Mouse (Mus musculus): ENCODE measurements at regions not wholly inside any gene's neighbourhood (a gene's known extent, or its start where the extent isn't known, plus 50 kb on each side); places are given as distances from the start of the nearest gene placed in this dataset.

DNA sequence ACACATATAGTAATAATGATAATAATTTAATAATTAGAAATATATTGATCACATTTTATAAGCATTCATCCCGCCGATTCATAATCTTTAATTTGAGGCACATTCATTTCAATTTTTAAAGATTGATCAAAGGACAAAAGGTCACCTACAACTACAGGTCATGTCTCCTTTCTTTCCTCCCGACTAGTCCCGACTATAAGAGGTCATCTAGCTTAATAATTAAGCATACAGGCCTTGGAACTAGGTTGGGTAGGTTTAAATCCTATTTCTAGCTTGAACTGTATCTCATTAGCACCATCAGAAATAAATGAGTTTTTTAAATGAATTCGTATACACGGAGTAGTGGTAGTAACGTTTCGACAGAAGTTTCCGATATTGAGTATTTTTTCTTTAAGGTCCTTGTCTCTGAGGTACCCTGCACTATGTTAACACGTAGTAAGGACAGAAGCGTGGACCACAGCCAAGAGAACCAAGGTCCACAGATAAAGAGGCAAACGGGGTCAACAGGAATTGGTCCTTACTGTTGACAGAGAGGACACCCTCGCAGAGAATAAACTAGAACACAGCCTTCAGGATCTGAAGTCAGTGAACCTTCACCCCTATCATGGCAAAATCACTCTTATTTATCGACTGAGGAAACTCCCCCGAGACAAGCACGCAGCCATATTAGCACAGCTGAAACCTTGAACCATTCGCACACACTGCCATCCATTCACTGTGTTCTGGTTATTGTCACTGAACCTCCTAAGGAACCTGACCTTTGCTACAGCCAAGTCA lies 185.8 kb upstream of the Jmjd1c start:
- DNase-seq (ENCODE audit: low read depth, low spot score) = no peak

DNA sequence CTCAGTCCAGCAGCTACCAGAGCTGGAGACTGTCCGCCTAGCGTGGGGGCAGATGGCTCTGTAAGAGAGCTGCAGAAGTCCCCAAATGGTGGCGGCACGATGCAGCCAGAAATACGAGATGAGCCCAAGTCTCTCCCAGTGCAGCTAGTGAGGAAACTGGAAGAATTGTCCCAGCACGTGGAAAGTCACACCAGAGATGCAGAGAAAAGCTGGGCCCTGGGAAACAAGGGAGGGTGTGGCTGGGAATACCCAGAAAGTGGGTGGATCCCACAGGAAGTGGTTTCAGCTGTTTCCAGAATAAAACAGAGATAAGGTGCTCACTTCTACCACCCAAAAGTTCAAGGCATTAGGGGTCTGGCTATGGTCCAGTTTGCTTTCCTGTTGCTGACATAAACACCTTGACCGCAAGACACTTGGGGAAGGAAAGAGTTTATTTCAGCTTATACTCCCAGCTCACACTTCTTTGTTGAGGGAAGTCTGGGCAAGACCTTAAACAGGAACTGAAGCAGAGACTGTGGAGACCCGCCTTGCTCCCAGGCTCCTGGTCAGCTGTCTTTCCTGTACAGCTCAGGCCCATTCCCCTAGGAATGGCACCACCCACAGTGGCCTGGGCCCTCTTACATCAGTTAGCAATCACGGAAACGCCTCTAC lies 184.5 kb upstream of the Jmjd1c start:
- peak; percentile 30 for DNase-seq (ENCODE audit: low read depth, low spot score)

DNA sequence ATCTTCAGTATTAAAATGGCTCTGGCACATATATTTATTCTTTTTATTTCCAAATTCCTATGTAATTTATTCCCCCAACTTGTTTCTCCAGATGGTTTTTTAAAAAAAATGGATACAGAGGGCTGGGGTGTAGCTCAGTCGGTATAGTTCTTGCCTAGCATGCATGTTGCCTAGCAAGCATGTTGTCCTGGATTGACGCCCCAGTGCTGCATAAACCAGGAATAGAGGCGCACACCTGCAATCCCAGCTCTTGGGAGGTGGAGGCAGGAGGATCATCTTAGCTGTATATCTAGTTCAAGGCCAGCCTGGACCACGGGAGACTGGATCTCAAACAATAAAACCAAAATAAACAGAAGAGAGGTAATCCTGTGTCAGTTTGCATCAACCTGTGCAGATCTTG lies 183.5 kb upstream of the Jmjd1c start:
- no peak for DNase-seq (ENCODE audit: low read depth, low spot score)

DNA sequence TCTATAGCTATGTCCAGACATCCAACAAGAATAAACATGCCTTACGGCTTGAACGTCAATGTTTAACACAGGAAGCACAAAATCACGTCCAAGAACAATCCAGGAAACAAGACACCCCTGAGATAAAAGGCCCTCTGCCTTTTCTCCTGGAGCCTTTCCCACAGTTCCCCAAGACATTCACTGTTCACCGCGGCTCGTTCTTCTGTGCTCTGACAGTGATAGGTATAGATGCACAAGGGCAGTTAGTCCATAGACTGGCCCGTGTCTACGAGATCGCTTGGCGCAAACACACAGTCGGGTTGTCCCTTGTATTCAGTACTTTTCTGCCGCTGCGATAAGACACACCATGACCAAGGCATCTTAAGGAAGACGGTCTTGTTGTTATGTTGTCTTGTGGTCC lies 182.7 kb upstream of the Jmjd1c start:
- DNase-seq (ENCODE audit: low read depth, low spot score) = no peak

DNA sequence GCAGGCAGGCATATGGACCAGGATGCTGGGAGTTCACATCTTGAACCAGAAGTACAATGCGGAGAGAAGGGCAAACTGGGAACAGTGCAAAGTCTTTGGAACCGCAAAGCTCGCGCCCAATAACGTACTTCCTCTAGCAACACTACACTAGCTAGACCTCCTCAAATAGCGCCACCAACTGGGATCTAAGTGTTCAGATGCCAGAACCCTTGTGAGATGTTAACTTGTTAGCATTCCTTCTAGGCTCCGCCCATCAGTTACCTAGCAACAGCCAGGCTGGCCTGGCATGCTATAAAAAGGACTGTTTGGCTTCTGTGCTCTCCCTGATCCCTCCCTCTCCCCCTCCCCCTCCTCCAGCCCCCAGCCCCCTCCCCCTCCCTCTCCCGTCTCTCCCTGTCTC lies 182.3 kb upstream of the Jmjd1c start:
- no peak for DNase-seq (ENCODE audit: low read depth, low spot score)

DNA sequence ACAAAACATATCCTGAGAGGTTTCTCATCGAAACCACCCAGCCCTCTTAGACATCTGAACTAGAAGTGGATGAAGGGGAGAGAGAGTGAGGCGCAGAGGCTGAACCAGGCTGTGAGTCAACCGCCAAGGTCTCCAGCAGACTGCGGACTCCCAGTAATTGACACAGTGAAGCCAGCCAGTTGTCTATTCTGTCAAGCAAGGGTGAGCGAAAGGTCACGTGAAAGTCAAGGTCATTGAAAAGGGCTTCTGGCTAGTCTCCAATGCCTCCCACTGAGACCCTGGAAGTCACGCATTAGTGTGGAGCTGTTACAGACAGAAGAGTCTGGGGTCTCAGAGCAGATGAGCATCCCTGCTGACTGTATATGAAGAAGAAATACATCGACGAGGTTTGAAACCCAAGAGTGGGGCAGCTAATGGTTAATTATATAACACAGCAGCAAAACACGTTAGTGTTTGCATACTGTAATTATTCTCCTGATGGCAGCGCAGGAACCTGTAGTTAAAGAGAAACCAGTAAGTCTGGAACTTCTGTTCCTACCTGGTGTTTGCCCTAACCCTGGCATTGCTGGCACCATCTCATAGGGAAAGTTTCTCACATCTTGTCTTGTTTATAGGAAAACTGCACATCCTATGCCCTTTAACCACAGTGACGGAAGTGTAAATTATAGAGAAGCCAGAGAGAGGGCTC lies 181.5 kb upstream of the Jmjd1c start:
- no peak for DNase-seq (ENCODE audit: low read depth, low spot score)

DNA sequence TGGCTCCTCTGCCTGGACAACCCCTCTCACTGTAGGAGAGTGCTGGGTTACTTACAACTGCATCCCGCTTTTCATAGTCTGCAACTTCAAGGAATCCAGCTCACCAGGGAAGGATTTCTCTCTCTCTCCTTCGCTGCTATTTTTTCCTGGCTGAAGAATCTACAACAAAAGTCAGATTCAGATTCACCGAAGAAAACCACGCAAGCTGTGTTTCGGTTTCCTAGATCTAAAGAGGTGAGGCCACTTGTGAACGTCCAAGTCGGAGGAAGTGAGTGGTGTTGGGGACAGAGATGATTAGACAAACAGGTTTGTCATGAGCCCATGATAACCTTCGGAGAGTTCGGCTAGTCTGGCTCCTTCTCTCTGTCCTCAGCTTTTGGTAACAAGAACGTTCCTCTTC lies 180.1 kb upstream of the Jmjd1c start:
- no peak for DNase-seq (ENCODE audit: low read depth, low spot score)

DNA sequence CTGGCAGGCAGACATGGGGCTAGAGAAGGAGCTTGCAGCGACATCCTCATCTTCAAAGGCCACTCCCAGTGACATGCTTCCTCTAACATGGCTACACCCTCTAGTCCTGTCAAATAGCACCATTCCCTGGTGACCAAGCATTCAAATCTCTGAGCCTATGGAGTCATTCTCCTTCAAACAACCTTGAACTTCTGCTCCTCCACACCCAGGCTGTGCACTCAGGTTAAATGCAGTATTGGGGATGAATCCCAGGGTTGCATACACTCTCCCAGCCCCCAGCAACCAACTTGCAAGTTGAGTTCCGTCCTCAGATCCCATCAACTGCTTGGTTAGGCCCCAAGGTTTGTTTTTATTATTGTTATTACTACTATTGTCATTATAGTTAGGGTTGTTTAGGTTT lies 178.2 kb upstream of the Jmjd1c start:
- DNase-seq (ENCODE audit: low read depth, low spot score) = no peak

DNA sequence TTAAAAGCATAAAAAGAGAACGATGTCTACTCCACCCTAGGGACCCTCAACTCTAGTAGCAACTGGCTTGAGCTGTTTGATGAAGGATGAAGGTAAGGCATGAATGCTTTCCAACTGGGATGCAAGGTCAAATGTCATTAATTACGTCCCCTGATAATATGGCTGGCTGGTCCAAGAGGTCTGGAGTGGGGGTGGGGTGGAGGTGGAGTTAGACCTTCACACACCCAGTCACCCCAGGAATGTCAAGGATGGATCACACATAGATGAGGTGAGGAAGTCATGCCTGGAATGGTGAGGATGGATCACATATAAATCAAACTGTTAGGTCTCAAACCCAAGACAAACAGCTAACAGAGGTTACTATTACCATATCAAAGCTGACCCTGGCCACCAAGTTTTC lies 177.2 kb upstream of the Jmjd1c start:
- no peak for DNase-seq (ENCODE audit: low read depth, low spot score)

DNA sequence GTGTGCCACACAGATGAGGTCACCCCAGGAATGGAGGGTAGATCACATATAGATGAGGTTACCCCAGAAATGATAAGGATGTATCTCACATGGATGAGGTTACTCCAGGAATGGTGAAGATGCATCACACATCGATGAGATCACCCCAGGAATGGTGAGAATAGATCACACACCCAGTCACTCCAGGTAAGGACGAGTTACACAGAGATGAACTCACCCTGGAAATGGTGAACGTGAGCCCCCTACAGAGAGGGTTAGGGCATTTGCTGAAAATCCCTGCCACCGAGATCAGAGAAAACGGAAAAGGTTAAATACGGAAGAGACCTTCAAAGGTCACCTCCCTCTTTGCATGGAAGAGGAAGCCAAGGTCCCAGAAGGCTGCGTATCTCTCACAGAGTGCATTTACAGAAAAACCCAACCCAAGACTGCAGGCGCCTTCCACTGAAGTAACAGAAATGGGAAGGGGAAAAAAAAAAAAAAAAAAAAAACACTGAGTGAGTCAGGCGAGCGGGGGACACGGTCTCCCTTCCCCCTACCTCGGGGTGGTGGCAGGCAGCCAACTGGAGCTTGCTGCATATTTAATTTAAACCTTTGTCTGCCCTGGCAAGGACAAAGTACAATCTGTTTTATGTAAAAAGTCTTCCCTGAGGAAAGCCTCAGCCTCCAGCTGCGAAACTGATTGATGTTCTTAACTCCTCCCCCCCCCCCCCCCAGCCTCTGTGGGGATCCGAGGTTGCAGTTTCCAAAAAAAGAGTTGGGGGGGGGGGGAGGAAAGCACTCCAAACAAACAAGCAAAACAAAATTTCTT lies 175.8 kb upstream of the Jmjd1c start:
- DNase-seq (ENCODE audit: low read depth, low spot score) = peak; percentile 85

DNA sequence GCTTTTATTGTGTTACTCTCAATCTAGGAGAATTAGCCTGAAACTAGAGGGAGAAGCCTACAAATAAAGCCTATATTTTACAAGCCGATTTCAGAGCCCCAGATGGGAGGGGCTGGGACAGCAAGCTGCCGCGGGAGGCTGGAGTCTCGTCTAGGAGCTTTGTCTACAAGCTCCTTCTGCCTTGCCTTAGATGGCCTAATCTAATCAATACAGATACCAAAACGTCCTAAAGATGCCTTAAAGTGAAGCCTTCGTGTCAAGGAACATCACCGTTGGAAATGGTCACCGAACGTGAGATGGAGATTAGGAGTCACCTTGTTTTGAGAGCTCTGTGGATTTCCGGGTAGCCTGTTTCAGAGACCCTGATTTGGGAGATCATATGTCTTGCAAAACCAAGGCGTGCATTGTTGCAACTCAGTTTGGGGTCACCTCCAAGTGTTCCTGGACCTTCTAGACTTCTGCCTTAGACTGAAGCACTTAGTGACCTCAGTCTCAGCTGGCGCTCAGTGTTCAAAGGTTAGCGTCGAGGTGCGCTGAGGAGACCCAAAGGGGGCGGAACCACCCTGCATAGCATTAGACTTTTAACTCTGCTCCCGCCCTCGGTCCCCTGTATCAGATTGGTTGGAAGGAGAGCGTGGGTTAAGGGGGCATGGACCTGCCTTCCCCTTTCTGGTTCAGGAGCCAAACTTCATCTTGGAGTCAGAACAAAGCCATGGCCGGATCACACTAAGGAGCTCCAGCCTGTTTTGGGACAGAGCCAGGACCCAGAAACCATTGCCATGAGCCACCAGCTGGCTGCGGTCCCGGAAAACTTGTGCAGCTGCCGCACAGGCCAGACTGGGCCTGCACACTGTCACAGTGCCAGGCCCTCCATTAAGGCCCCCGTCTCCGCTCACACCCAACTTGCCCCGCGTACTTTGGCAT lies 174.9 kb upstream of the Jmjd1c start:
- peak; percentile 97 for DNase-seq (ENCODE audit: low read depth, low spot score)

DNA sequence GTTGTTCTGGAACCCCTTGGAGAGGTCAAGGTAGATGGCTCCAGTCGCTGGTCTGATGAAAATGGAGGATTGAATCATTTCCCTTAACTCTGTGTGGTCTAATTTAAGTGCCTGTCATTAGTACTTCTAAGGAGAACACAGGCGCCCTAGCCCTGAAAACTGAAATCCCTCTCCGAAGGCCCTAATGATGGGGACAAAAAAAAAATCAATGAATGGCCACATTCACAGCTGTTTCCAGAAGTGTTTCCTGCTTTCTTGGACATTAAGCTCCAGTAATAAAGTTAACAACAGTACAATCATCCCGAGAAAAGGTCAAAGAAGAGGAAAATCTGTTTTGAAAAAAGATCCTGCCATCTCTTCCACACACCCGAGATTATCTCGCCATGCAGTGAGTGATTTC lies 174.1 kb upstream of the Jmjd1c start:
- DNase-seq (ENCODE audit: low read depth, low spot score) = peak; percentile 20

DNA sequence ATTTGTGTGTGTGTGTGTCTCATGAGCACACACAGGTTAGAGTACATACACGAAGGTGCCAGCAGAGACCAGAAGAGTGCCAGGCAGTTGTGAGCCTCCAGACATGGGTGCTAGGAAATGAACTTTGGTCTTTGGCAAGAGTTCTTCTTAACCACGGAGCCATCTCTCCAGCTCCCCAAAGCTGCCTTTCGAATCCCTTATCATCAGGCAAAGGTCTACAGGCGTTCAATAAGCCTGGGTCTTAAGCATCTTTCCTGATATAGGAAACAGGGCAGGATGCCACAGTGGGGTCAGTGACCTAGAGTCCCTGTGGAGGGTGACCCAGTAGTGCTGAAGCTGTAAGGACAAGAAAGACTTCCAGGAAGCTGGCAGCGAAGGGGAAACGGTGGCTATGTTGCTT lies 173.6 kb upstream of the Jmjd1c start:
- no peak for DNase-seq (ENCODE audit: low read depth, low spot score)

DNA sequence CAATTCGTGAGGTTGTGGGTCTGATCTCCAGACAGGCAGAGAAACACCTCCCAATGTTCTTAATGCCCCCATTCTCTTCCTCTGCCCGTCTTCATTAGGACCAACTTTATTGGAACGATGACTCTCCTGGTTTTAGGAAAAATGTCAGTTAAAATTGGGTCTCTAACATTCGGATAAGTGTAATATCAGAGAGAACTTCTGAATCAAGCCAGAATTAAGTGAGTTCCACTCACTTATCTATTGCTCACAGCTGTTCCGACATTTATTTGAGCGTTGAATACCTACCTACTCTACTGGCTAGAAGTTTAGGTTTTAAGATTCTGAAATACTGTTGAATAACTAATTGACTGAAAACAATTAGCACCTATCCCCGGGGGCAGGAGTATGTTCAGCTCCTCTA lies 172.0 kb upstream of the Jmjd1c start:
- no peak for DNase-seq (ENCODE audit: low read depth, low spot score)

DNA sequence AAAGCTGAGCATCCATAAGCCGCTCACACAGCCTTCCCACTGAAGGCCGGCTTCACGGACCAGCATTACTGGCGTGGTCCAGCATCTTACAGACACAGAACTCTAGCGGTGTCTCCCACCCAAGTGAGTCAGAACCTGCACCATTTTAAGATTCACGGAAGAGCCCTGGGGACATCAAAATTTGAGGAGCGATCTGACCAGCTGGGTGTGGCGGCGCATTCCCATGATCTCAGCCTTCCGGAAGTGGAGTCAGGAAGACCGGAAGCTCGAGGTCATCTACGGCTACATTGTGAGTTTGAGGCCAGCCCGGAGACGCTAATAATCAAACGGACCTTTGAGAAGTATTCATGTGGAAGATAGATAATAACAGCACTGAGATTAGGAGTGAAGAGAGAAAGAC lies 171.5 kb upstream of the Jmjd1c start:
- DNase-seq (ENCODE audit: low read depth, low spot score) = no peak

DNA sequence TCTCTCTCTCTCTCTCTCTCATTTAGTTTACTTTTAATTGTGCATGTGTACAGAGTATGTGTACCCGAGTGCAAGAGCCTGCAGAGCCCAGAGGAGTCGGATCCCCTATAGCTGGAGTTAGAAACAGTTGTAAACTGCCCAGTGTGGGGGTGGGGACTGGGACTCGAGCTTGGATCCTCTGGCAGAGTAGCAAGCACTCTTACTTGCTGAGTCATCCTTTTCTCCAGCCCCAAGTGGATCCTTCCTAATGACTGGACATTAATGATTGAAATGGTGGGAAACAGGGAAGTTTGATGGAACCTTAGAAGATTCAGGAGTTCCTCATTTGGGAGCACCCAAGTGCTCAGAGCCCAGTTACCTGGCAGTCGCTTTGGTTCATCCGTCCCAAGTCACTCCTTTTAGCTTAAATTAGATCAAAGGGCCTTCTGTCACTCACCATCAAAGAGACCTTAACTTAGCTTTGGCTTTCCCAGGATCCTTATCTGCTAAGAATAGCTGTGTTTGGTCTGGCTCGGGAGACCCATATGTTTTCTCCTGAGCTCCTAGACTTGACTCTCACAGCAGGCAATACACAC lies 170.3 kb upstream of the Jmjd1c start:
- peak; percentile 38 for DNase-seq (ENCODE audit: low read depth, low spot score)

DNA sequence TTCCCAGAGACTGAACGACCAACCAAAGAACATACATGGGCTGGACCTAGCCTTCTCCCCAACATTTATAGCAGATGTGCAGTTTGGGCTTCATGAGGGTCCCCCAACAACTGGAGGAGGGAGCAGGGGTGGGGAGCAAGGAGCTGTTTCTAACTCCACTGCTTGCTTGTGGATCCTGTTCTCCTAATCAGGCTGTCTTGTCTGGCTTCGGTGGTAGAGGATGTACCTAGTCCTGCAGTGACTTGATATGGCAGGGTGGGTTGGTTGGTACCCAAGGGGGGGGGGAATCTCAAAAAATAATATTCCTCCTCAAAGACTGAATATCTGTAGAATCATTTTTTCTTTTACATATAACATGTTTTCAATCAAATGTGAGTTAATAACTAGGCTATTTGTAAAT lies 168.3 kb upstream of the Jmjd1c start:
- no peak for DNase-seq (ENCODE audit: low read depth, low spot score)

DNA sequence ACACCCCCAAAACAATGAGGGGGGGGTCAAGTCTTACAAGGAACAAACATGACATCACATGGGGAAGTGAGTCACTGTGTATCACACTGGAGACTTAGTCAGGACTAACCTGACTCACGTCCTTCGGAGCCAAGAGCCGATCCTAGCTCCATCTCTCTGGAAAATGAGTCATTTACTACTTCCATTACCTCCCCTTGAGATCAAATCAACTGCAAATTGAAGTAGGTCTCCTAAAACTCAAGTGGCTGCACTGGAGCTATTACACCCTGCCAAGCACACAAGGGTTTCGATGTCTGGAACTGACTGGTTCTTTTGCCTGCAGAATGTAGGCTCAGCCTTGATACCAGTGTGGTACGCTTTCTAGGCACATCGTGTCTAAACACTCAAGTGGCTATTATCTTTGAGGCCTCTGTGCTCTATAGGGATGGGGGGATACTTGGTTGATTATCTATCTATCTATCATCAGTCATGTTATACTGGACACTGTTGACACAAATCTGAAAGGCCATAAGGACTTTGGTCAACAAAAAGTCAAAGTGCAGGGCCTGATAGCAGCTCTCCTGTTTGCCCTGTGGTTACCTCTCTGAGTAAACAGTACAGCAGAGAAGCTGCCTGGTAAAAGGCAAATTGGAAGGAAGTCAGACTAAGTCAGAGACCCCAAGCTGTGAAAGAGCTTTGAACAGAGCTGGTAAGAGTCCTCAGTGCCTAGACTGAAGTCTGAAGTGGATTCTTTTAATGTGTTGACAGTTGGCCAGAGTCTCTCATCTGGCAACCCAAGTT lies 167.5 kb upstream of the Jmjd1c start:
- DNase-seq (ENCODE audit: low read depth, low spot score) = peak; percentile 98

DNA sequence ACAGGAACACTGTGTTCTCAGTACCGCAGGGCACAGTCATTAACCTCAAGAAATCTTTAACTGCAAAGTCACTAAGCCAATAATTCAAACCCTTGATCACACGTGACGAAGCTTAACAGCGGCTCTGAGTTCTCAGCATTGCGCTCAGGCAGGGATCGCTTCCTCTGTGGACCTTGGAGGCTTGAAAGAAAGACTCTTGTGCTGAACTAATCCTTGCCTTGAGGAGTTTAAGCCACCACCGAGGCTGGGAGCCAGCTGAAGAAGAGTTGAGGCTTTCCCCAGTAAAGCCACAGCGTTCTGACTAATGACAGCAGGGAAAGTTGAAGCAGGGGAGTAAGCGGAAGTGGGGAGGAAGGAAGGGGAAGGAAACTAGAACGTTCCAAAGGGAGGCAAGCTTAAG lies 165.4 kb upstream of the Jmjd1c start:
- no peak for DNase-seq (ENCODE audit: low read depth, low spot score)

DNA sequence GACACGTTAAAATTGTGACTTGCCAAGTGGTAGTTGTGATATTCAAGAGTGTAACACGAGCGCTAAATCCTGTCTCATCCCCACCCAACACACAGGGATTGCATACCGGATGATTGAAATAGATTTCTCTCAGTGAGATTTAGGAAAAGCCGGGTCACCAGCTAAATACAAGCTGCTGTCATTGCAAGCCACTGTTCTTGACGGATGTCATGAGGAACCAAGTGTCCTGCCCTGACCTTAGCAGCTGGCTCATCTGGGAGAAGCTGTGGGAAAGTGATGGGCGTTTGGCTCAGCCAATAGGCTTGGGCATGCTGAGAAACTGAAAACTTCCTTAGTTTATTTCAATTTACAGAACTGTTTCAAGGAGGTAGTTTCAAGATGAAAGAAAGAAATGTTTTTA lies 164.4 kb upstream of the Jmjd1c start:
- DNase-seq (ENCODE audit: low read depth, low spot score) = no peak

All from 3T3-L1 (cell line).